Mouse (Mus musculus) ES-E14 (cell line): ENCODE results near the gene Pwp2. TPM values are rescaled to one million over a fixed set of nuclear protein-coding genes. Genes with fewer than 3 reads are reported as not detected.
"Not testable (repeated sequence)": the region's sequence is repeated elsewhere in the genome, so short reads cannot be mapped to it uniquely, and the experiment has no call there.

ENCODE experiments used
- DNase-seq: peaks from one replicate; pipeline ENCODE4 v3.0.0-alpha.2; 2013; ENCODE audit warnings: low read depth, low spot score
- H3K27ac ChIP-seq: 2 replicates; pipeline ENCODE4 v1.5.1; 2012; ENCODE audit warnings: low read depth, mild to moderate bottlenecking, low read length, moderate library complexity, mixed read lengths; ENCODE audit not compliant: poor library complexity, insufficient read depth, severe bottlenecking
- H3K36me3 ChIP-seq: 2 replicates; pipeline ENCODE4 v1.6.1; 2012; ENCODE audit warnings: mild to moderate bottlenecking, low read length, moderate library complexity, mixed read lengths; ENCODE audit not compliant: control insufficient read depth, poor library complexity, insufficient read depth, severe bottlenecking
- H3K4me1 ChIP-seq, 2 experiments: fragments of 150-350 bp in 1 of 2; sonication (generic) in 1 of 2; 2 replicates each; pipeline ENCODE4 v1.6.1; 2012; ENCODE audit warnings: low read length in 2 of 2, mild to moderate bottlenecking in 1 of 2, mixed read lengths in 1 of 2; ENCODE audit not compliant: control insufficient read depth in 2 of 2, insufficient read depth in 2 of 2, poor library complexity in 1 of 2
- H3K4me3 ChIP-seq, 2 experiments: fragments of 150-350 bp in 1 of 2; sonication (generic) in 1 of 2; 2 replicates each; pipeline ENCODE4 v1.5.1; 2012; ENCODE audit warnings: low read length in 2 of 2, low read depth in 1 of 2, mild to moderate bottlenecking in 1 of 2, mixed read lengths in 1 of 2; ENCODE audit not compliant: insufficient read depth in 1 of 2, poor library complexity in 1 of 2, severe bottlenecking in 1 of 2
- H3K9ac ChIP-seq: 2 replicates; pipeline ENCODE4 v1.6.1; 2012; ENCODE audit warnings: low read depth, mild to moderate bottlenecking, low read length, mixed read lengths; ENCODE audit not compliant: poor library complexity, insufficient read depth, severe bottlenecking
- H3K9me3 ChIP-seq: fragments of 150-350 bp; sonication (generic); 2 replicates; pipeline ENCODE4 v1.6.1; 2012; ENCODE audit warnings: low read depth, mild to moderate bottlenecking, low read length; ENCODE audit not compliant: control insufficient read depth, insufficient read depth
- CHD2 ChIP-seq: IDR thresholded peaks from 2 replicates; pipeline ENCODE4 v1.6.1; 2014; ENCODE audit warnings: mild to moderate bottlenecking, low read depth, low read length, inconsistent platforms
- HCFC1 ChIP-seq: IDR thresholded peaks from 2 replicates; pipeline ENCODE4 v1.6.1; 2012; ENCODE audit warnings: low read length, inconsistent platforms, borderline replicate concordance; ENCODE audit not compliant: insufficient read depth
- MAFK ChIP-seq: IDR thresholded peaks from 2 replicates; pipeline ENCODE4 v1.6.1; 2014; ENCODE audit warnings: mild to moderate bottlenecking, low read depth, low read length, inconsistent platforms; ENCODE audit not compliant: insufficient read depth
- ZC3H11A ChIP-seq: IDR thresholded peaks from 2 replicates; pipeline ENCODE4 v1.6.1; 2012; ENCODE audit warnings: low read depth, mild to moderate bottlenecking, inconsistent platforms, low read length, borderline replicate concordance
- ZNF384 ChIP-seq: IDR thresholded peaks from 2 replicates; pipeline ENCODE4 v1.6.1; 2012; ENCODE audit warnings: low read depth, low read length, inconsistent platforms
- in situ Hi-C, 2 experiments: fragments of 600-800 bp; cut with MboI; formaldehyde crosslinking; loops; one replicate each; pipeline ENCODE4 v1.15.1; 2025; ENCODE audit warnings: low sequenced_read_pairs in 2 of 2, inconsistent platforms in 1 of 2; ENCODE audit not compliant: unreplicated experiment in 2 of 2
- total RNA-seq: library from RNA; depleted of rRNA; stranded (reverse); fragments of 300-350 nt; gene quantifications from 2 replicates; pipeline ENCODE4 v1.2.3, GENCODE M21; 2012

The Pwp2 gene
- total RNA-seq, 1 experiment = 60.9 TPM

- Histone ChIP-seq H3K4me3 (no peak overlapping the region), H3K9ac (no peak overlapping the region), H3K36me3 (no peaks in the 10 kb centered on the region), H3K4me1 (no peaks in the 10 kb centered on the region), H3K27ac (no peak overlapping the region), H3K9me3 (no peaks in the 10 kb centered on the region)
- TF ChIP-seq ZNF384 = no peak
- no peak for DNase-seq
- in situ Hi-C loops = no loop called here
Observed at GRCm38 (mm10) chr10:78128647-78129046, 56.3 kb downstream of the Pwp2 start.

- TF ChIP-seq MAFK = no peak
- no peak for TF ChIP-seq HCFC1
- no peak for TF ChIP-seq CHD2
- no peak for TF ChIP-seq ZNF384
- no peak for TF ChIP-seq ZC3H11A
- DNase-seq = no peak
- no peak overlapping the region for H3K27ac ChIP-seq
- H3K4me1 ChIP-seq = no peaks in the 10 kb centered on the region
- no peaks in the 10 kb centered on the region for H3K9me3 ChIP-seq
- H3K4me3 ChIP-seq = no peak overlapping the region
- H3K9ac ChIP-seq = no peak overlapping the region
- H3K36me3 ChIP-seq = no peaks in the 10 kb centered on the region
- in situ Hi-C loops = no loop called here
Observed at GRCm38 (mm10) chr10:78127931-78128330, 57.0 kb downstream of the Pwp2 start.

GRCm38 (mm10) chr10:78127046-78127870 is 57.7 kb downstream of the Pwp2 start:
- DNase-seq = no peak
- no peaks in the 10 kb centered on the region for H3K4me1 ChIP-seq
- TF ChIP-seq ZC3H11A (no peak), CHD2 (no peak)
- no peak overlapping the region for H3K4me3 ChIP-seq
- in situ Hi-C loops = no loop called here
- no peak overlapping the region for H3K27ac ChIP-seq
- no peaks in the 10 kb centered on the region for H3K36me3 ChIP-seq
- H3K9ac ChIP-seq = no peak overlapping the region
- no peaks in the 10 kb centered on the region for H3K9me3 ChIP-seq

- DNase-seq = no peak
- H3K4me3 ChIP-seq = no peak overlapping the region
- in situ Hi-C loops = no loop called here
- H3K27ac ChIP-seq = no peak overlapping the region
- no peaks in the 10 kb centered on the region for H3K36me3 ChIP-seq
- TF ChIP-seq CHD2 = no peak
- no peak for TF ChIP-seq HCFC1
- no peak for TF ChIP-seq ZNF384
- no peak for TF ChIP-seq ZC3H11A
- TF ChIP-seq MAFK = no peak
- no peak overlapping the region for H3K9ac ChIP-seq
- no peaks in the 10 kb centered on the region for H3K4me1 ChIP-seq
- H3K9me3 ChIP-seq = no peaks in the 10 kb centered on the region
Observed at GRCm38 (mm10) chr10:78126311-78126710, 58.6 kb downstream of the Pwp2 start.

GRCm38 (mm10) chr10:78125061-78125460 is 59.9 kb downstream of the Pwp2 start:
- H3K9ac ChIP-seq, in situ Hi-C loops: not testable (repeated sequence)

DNA sequence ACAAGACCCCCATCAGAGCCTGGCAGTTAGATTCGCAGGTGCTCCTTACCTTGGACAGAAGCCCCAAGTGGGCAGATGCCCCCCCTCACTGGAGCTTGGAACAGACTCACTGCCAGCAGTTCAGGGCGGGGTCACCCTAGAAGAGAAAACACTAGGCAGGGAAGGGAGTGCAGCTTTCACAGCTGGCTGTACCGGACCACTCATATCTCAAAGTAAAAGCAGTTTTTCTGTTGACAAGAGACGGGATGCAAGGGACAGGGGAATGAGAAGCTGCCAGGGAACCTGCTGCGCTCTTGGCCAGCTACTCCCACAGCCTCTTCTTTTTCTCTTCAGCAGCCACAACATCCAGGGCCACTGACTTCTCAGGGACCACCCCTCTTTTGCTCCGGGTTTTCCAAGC is 60.8 kb downstream of the Pwp2 start:
- H3K4me1 ChIP-seq, H3K4me3 ChIP-seq, H3K27ac ChIP-seq, H3K36me3 ChIP-seq, H3K9ac ChIP-seq, DNase-seq, H3K9me3 ChIP-seq, in situ Hi-C loops: not testable (repeated sequence)

More at GRCm38 (mm10) chr10:78125061-78125460, 59.9 kb downstream of the Pwp2 start:
- not testable (repeated sequence) for H3K27ac ChIP-seq, H3K4me1 ChIP-seq, H3K36me3 ChIP-seq, DNase-seq, H3K4me3 ChIP-seq, H3K9me3 ChIP-seq
